Mouse (Mus musculus) MN1 (cell line): ENCODE results near the gene Dnajc28.

Source experiments
- DNase-seq: peaks from one replicate; pipeline ENCODE4 v3.0.0-alpha.2; 2016; ENCODE audit warnings: low spot score

Gene Dnajc28

DNA sequence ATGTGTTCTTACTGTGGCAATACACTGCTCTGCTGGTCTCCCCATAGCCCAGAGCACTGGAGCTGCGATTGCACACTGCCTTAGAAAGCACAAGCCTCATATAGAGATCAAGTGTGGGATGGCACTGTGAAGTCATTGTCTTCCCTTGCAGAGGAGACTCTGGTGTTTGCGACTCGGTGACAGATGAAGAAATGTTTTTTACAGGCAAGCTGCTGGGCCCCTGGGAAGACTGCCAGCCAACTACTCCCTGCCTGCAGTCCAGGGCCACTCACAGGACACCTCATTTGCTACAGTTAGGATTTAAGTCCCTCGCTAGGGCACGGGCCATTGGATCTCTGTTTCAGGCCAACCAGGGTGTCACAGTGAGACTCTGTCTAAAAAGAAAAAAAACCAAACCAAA, 13.6 kb upstream of the Dnajc28 start:
- peak; percentile 38 for DNase-seq

DNA sequence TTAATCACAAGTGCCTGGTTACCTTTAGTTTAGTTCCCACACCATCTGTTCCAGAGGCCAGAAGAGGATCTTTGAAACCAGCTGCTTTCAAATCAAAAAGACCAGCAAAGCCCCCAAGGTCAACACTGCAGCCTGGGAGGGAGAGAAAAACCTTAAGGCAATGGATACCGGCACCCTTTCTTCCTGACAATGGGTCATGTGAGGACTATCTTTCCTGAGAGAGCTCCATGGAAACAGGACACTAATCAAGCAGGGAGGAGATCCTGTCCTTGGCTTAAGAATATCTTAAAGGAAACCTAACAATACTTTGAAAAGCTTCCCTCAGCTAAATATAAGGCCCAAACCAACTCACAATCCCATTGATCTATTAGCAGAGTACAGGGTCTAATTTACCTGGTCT, 11.8 kb upstream of the Dnajc28 start:
- DNase-seq = no peak

DNA sequence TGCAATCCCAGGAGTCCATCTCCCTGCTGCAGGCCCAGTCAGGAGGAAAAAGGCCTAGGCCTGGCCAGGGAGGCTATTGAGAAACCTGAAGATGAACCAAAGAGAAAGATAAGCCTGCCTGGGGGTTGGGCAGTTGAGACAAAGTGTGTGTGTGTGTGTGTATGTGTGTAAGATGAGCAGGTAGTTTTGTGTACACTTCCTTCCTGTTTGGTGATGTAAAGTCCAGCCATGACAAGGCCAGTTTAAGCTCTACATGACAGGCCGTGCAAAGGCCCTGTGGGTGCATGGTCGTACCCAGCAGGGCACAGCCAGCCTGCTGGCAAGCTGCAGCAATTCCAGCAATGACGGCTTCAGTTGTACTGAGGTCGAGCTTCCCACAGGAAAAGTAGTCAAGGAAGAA, 10.9 kb upstream of the Dnajc28 start:
- no peak for DNase-seq

DNA sequence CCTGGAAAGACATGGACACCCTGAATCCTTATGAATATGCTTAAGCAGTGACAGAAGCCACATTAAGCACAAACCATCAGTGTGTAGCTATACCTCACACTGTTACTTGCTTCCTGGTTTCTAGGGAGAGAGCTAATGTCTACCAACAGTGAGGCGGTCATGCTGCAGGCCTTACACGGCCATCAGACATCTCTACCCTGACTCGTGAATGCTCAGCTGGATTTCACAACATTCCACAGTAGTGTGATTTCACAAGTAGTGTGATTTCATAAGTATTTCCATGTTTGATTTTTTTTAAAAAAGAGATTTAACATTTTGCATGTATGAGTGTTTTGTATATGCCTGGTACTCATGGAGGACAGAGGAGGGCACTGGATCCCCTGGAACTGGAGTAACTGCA, 9.8 kb upstream of the Dnajc28 start:
- DNase-seq = no peak

DNA sequence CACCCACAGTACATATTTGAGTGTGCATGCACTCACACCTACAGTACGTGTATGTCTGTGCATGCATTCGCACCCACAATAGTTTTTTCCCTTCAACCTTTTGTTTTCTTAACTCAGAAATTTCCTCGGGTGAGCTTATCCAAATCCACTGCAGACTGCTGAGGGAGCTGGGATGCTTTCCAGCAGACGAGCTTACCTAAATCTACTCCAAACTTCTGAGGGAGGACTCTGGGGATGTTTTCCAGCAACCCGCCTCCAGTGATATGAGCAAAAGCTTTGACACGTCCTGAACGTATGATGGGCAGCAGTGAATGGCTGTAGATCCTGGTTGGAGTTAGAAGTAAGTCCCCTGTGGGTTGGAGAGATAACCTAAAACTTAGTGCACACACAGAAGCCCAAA, 9.0 kb upstream of the Dnajc28 start:
- DNase-seq = no peak

DNA sequence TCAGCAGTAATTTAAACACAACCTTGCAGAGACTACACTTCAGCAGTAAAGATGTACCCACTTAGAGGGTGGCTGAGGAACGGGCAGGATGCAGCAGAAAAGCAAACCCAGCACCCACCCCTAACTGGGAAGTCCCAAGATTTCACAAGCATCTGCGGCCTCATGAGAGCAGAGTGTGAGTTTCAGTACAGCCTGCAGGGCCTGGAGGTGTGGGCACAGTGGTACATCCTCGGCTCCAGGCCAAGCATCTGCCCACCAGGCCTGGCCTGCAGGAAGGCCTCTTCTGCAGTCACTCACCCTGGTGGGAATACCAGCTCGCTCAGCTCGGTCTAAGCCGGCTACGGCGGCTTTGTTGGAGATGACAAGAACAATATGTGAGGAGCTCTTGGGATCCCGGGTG, 4.2 kb upstream of the Dnajc28 start:
- DNase-seq = no peak

DNA sequence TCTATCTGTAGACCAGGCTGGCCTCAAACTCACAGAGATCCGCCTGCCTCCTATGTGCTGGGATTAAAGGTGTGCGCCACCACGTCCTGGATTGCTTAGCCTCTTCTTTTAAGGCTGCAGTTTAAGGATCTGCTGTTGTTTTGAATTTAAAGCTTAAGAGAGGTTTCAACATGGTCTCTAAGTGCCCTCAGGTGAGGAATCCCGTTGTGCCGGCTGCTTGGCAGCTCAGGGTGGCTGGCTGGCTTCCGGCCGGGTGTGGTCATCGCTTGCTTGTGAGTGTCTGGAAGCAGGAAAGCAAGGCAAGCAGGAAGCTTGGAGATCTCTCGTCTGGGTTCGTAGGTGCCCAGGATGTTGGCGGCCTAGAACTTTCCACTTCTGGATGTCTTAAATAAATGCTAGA, 2.2 kb upstream of the Dnajc28 start:
- DNase-seq = no peak

DNA sequence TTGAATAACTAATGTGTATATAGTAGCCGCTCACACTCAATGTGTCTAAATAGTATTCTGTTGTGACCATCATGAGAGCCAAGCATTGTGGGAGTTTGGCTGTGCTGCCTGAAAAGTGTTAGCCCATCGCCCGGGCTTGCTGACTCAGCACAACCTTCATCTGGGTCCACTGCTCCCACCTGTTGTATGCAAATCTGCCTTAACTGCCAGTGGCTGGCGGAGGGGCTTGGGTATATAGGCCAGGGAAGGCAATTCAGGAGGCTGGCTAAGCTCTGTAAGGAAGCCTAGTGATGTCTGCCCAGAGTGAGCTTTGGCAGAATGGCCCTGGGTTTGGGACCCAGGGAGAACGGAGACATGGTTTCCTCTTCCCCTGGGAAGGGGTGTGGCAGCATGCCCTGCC, 1.4 kb upstream of the Dnajc28 start:
- DNase-seq = no peak

DNA sequence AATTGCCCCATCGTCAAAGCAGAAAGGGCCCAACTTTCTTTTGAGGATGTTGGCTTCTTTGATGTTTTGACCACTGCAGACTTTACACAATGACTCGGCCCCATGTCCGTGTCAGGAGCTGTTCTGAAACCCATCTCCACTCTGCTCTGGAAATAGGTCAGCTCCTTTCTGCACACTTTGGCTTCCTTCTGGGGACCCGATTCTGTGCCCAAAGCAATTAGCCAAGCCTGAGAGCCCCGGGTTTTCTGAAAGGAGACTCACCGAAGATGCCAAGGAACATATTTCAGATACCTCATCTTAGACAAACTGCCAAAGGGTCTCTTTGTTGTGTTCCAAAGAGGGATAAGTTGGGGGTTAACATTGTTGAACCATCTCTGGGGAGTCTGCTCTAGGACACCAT, 4.3 kb downstream of the Dnajc28 start:
- no peak for DNase-seq

DNA sequence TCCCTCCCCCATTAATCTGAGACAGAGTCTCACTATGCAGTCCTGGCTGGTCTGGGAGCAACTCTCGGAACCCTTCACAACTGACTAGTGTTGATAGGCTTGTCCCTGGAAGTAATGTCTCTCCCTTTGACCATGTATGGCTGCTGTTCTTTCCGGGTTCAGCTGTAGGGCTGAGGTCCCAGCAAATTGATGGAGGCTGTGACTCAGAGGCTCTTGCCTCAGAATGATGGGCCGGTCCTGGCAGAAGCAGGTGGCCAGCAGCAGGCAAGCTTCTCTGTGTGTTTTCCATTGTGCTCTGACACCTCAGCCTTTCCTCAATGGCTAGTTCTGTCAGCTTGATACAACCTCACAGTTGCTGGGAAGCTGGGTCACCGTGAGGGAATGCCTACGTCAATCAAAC, 6.3 kb downstream of the Dnajc28 start:
- DNase-seq = no peak

DNA sequence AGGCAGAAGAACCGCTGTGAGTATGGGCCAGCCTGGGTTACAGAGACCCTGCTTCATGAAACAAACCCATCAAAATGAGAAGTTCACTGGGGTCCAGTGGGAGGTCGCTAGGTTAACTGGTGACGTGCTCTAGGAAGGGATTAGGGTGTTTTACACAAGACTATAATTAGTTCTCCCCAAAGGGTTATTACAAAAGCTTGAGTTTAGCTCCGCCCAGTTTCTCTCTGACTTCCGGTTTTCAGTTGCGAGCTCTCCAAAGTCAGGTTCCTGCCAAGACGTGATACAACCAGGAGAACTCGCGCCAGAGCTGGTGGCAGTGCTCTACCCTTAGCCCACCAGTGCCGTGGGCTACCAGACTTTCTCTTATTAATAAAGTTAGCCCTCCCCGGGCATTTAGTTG, 7.6 kb downstream of the Dnajc28 start:
- DNase-seq = no peak

DNA sequence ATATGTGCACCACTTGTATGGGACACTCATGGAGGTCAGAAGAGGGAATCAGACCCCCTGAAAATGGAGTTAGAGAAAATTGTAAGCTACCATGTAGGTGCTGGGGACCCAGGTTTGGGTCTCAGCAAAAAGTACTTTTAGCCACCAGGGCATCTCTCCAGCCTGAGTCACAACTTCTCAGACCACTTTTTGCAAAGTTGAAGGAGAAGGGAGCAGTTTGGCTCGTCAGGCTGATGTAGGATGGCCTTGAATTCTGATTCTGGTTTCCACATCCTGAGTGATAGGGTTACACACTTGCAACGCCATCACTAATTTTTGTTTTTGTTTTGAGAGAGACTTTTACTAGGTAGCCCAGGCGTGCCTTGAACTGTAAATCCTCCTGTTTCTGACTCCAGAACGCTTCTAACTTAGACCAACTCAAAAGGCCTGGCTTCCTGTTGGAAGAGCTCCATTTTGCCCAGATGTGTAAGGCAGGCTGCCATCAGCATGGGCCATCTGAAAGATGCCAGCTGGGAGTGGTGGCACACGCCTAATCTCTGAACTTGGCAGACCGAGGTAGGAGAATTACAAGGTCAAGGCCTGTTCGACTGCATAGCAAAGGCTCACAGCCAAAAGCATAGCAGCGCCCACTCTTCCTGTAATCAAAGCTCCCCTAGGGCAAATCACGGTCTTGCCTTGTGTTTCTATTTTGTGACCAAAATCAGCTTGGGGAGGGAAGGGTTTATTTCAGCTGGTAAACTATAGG, 9.2 kb downstream of the Dnajc28 start:
- DNase-seq = peak; percentile 32

DNA sequence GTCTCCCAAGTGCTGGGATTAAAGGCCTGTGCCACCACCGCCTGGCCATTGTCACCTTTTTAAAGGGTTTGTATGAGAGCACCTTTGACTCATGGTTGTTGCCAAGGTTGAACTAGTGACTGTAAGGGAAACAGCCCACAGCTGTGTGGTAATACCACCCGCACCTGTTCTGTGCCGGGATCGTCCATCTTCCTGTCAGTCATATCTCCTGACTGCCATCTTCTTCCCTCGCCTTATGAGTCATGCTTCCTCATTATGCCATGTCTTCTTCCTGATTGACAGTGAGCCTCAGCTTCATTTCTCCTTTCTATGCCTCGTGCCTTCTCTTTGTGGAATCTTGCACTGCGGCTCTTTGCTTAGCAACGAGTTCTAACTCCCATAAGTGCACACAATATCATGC, 11.9 kb downstream of the Dnajc28 start:
- DNase-seq = no peak

DNA sequence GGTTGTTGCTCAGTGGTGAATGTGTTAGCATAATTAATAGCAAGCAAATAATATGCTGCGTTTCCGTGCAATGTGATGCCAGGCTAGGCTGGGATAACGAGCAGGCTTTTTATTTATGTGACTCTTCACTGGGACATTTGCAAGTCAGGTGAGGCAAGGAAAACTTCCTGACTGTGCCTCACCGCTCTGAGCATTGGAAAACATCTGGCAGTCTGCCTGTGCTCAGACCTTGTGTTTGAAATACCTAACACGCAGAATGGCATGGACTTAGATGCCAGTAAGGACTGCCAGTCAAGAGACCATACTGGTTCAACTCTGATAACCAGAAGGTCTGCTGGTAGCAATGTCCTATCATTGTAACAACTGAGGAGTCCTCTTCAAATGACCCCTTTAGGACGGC, 13.7 kb downstream of the Dnajc28 start:
- no peak for DNase-seq

DNA sequence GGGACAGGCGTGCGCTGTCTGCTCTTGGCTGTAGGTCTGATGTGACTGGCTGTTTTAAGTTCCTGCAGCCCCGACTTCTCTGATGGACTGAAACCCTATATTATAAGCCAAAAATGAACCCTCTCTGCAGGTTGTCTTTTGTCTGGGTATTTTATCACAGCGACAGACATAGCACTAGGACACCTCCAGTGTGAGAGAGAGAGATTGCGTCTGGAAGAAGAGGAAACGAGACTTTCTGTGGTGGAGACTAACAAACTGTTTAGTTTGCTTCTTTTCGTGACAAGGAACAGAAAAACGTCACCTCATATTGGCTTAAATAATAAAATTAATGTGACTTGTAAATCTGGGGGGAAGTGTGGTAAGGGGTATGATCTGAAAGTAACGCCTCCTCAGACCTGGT, 17.1 kb downstream of the Dnajc28 start:
- DNase-seq = no peak

DNA sequence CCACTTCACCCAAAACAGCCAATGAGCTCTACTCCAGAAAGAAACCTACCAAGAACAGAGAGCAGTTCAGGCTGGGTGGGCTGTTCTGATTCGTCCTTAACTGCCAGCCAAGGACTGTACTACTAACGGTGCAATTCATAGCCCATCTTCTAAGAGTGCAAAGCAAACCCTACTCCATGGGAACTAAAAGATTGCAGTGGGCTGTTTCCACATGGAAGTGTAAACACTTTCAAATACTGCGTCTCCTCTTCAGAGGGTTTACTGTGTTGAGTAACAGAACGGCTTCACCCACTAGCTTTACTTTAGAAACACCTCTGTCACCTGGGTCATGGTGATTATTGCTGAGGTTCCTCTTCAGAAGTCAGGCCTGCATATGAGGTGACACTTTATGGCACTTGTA, 17.7 kb downstream of the Dnajc28 start:
- no peak for DNase-seq

DNA sequence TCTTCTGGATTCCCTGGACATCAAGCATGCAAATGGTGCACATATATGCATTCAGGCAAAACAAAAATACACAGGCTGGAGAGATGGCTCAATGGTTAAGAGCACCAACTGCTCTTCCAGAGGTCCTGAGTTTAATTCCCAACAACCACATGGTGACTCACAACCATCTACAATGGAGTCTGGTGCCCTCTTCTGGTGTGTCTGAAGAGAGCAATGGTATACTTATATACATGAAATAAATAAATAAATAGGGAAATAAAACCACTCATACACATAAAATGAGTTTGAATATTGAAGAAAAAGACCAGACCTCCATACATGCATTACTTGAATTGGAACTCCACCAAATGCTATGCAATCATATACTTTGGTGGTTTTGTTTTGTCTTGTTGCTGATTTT, 19.6 kb downstream of the Dnajc28 start:
- no peak for DNase-seq

DNA sequence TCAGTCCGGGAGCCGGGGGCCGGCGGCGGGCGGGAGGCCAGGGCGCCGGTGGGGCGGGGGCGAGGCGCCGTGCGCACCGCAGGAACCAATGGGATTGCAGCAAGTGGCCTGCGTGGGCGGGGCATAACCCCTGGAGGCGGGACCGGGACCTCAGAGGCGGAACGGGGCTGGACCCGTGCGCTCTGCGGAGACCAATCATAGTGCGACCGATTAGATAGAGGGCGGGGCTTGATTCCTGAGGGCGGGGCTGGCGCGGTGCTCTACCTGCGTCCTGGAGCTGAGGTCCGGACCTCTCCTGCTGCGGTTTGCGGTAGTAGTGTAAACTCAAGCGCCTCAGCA, 21.2 kb downstream of the Dnajc28 start, which contains the start of gene Tmem50b:
TSS of gene Tmem50b (minus strand) at position 129 of the 339 bp plus-strand sequence.
- peak; percentile 96 for DNase-seq

DNA sequence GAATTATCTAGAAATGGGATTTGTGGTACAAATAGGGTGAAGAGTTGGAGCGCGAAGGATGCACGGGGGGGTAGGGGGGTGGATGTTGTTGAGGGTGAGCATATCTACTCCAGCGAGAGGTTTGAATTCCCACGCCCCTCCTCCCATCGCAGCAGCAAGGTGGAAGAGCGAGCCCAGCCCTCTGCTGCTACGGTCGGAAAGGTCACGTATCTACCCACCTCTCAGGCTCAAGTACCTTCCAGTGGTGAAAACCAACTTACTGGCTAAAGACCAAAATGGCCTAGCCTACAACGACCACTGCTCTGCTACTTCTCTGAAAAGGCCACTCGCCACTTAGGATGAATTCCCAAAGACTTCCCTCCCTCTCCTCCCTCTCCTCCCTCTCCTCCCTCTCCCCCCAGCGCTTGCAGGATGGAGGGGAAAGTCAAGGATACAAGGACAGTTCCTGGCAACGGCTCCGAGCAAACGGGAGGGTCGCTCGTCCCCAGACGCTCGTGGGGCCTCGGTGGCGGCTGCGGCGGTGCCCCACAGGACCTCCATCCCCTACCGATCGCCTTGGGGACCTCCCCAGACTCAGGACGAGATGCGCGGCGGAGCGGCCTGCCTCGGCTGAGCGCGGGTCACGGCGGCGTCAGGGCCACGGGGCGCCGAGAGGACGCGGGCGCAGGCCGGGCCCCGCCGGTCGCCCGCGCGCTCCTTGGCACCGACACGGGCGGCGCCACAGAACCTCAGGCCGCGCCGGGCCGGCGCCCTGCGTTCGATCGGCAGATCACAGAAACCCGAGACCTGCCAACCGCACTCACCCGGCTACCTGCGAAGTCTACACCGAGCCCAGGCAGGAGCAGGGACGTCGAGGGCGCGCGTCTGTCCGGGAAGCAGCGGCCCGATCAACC, 21.8 kb downstream of the Dnajc28 start:
- DNase-seq = peak; percentile 28

DNA sequence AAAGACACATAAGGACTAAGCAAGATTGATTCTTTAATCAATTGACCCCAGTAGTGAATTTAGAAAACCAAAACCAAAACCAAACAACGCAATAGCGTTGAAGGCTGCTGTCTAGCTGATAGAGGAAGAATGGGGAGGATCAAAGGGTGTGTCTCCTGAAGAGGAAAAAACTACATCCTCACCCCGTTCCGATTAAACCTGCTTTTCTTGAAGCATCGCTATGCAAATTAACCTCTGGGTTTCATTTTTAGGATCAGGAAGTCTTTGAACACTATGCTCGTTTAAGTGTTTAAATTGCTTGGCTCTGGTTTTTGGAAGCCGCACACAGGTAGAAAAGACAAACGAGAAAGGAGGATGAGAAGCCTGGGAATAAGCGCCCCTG, 22.4 kb downstream of the Dnajc28 start:
- no peak for DNase-seq

DNA sequence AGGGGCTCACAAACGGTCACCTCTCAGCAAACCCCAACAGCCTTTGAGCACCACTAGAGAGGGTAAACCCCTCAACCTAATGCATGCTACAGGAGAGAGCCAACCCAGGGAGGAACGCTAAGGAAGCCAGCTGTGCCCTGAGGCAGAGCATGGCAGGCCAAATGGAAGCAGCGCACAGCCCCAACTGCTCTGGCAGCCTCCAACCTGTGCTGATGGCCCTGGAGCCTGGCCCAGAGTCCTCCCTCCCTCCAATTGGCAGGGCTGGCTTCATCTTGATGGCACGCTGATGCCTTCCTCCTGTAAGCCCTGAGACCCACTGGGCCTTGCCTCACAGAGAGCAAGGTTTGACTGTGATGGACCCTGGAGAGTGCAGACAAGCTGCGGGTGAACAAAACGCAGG, 23.8 kb downstream of the Dnajc28 start:
- no peak for DNase-seq

DNA sequence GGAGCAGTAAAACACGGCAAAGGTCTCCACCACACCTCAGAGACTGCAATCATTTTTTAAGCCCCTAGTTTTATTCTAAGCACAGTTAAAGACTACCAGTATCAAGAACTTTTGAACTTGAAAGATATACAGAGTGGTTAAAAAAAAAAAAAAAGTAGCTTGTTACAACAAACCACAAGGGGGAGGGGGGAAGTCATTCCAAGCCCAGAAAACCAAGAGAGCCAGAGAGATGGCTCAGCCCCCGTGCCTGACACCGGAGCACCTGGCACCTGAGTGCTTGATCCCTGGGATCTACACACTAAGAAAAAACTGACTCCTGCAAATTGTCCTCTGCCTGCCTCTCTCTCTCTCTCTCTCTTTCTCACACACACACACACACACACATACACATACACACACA, 25.6 kb downstream of the Dnajc28 start:
- no peak for DNase-seq

DNA sequence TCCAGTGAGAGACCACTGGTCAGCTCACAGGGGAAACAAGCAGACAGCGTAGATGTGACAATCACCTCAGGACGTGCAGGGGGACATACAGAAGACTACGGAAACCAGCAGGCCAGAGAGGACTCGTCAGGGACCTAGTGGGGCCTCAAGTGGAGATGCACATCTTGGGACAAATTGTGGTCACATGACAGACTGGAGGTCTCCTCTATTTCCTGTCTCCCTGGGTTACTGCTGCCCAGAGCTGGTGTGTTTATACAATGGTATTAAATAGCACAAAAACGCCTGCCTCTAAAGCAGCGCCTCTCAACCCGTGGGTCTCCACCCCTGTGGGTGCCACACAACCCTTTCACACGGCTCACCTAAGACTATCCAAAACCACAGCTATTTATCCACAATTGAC, 26.7 kb downstream of the Dnajc28 start:
- DNase-seq = no peak

DNA sequence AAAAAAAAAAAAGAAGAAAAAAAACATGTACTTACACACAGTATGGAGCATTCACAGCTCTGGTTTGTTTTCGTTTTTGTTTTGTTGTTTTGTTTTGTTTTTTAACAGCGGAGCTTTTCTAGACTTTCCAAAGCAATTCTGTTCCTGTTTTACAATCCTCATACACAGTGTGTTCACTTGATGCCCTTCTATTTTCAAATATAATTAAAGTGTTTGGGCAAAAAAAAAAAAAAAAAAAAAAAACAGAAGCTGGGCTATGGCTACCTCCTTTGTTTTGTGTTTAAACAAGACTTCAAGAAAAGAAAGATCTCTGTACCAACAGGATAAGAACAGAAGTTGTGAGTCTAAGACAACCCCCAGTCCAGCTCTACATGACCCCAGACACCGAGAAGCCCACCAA, 30.1 kb downstream of the Dnajc28 start:
- DNase-seq = no peak
